Mouse (Mus musculus): ENCODE measurements at regions not wholly inside any gene's neighbourhood (a gene's known extent, or its start where the extent isn't known, plus 50 kb on each side); places are given as distances from the start of the nearest gene placed in this dataset.
A peak's percentile ranks its signal among the peaks of the same experiment; 100 is the strongest.

GRCm38 (mm10) chr10:122386748-122387147 is 61.6 kb upstream of the Avpr1a start:
- DNase-seq (ENCODE audit: low read depth, low spot score), result no peak

GRCm38 (mm10) chr10:122379661-122380344 is 68.5 kb upstream of the Avpr1a start:
- DNase-seq (ENCODE audit: low read depth, low spot score), result no peak

GRCm38 (mm10) chr10:122343291-122343690 is 105.0 kb upstream of the Avpr1a start:
- no peak for DNase-seq (ENCODE audit: low read depth, low spot score)

- DNase-seq (ENCODE audit: low read depth, low spot score), result no peak
Measured at GRCm38 (mm10) chr10:122342356-122342755, 105.9 kb upstream of the Avpr1a start.

- no peak for DNase-seq (ENCODE audit: low read depth, low spot score)
Measured at GRCm38 (mm10) chr10:122326851-122327250, 121.4 kb upstream of the Avpr1a start.

- no peak for DNase-seq (ENCODE audit: low read depth, low spot score)
Measured at GRCm38 (mm10) chr10:122318886-122319285, 129.4 kb upstream of the Avpr1a start.

- no peak for DNase-seq (ENCODE audit: low read depth, low spot score)
Measured at GRCm38 (mm10) chr10:122310646-122311193, 137.6 kb upstream of the Avpr1a start.

- no peak for DNase-seq (ENCODE audit: low read depth, low spot score)
Measured at GRCm38 (mm10) chr10:122308691-122309090, 139.6 kb upstream of the Avpr1a start.

GRCm38 (mm10) chr10:122302259-122302658 is 146.0 kb upstream of the Avpr1a start:
- DNase-seq (ENCODE audit: low read depth, low spot score), result no peak

GRCm38 (mm10) chr10:122295921-122296425 is 152.3 kb upstream of the Avpr1a start:
- DNase-seq (ENCODE audit: low read depth, low spot score), result no peak

GRCm38 (mm10) chr10:122291611-122292010 is 156.7 kb upstream of the Avpr1a start:
- DNase-seq (ENCODE audit: low read depth, low spot score), result no peak

- DNase-seq (ENCODE audit: low read depth, low spot score), result no peak
Measured at GRCm38 (mm10) chr10:122291091-122291490, 157.2 kb upstream of the Avpr1a start.

GRCm38 (mm10) chr10:122274885-122275284 is 173.4 kb upstream of the Avpr1a start:
- no peak for DNase-seq (ENCODE audit: low read depth, low spot score)

GRCm38 (mm10) chr10:122274181-122274580 is 174.1 kb upstream of the Avpr1a start:
- DNase-seq (ENCODE audit: low read depth, low spot score), result no peak

GRCm38 (mm10) chr10:122264070-122264469 is 166.9 kb upstream of the Rxylt1 start:
- no peak for DNase-seq (ENCODE audit: low read depth, low spot score)

- DNase-seq (ENCODE audit: low read depth, low spot score), result no peak
Measured at GRCm38 (mm10) chr10:122259354-122259753, 162.2 kb upstream of the Rxylt1 start.

- DNase-seq (ENCODE audit: low read depth, low spot score), result no peak
Measured at GRCm38 (mm10) chr10:122258711-122259110, 161.5 kb upstream of the Rxylt1 start.

GRCm38 (mm10) chr10:122231818-122232217 is 134.6 kb upstream of the Rxylt1 start:
- DNase-seq (ENCODE audit: low read depth, low spot score), result no peak

GRCm38 (mm10) chr10:122230746-122231145 is 133.6 kb upstream of the Rxylt1 start:
- DNase-seq (ENCODE audit: low read depth, low spot score), result peak; percentile 14

GRCm38 (mm10) chr10:122225679-122226078 is 128.5 kb upstream of the Rxylt1 start:
- no peak for DNase-seq (ENCODE audit: low read depth, low spot score)

- DNase-seq (ENCODE audit: low read depth, low spot score), result no peak
Measured at GRCm38 (mm10) chr10:122223076-122223475, 125.9 kb upstream of the Rxylt1 start.

GRCm38 (mm10) chr10:122217594-122217993 is 120.4 kb upstream of the Rxylt1 start:
- DNase-seq (ENCODE audit: low read depth, low spot score), result no peak

GRCm38 (mm10) chr10:122199791-122200190 is 102.6 kb upstream of the Rxylt1 start:
- DNase-seq (ENCODE audit: low read depth, low spot score), result no peak
